Mouse (Mus musculus) stomach, embryonic 16.5 days (tissue): ENCODE results near the gene Ttn. TPM values are rescaled to one million over a fixed set of nuclear protein-coding genes. Genes with fewer than 3 reads are reported as not detected.

Experiments used
- ATAC-seq: fragments of 200-750 bp; cut with Nextera tagmentation; 2 replicates; pipeline ENCODE4 v1.8.0; 2017; ENCODE audit warnings: moderate number of reproducible peaks, moderate TSS enrichment; ENCODE audit not compliant: insufficient read depth, low FRiP score
- H3K27ac ChIP-seq: fragments of 300-500 bp; sonication (generic); 2 replicates; pipeline ENCODE4 v1.5.1; 2014; ENCODE audit warnings: low read length
- H3K27me3 ChIP-seq: fragments of 300-500 bp; sonication (generic); 2 replicates; pipeline ENCODE4 v1.6.1; 2014; ENCODE audit warnings: low read length, control low read depth, mixed read lengths; ENCODE audit not compliant: control insufficient read depth, insufficient read depth
- H3K36me3 ChIP-seq: fragments of 300-500 bp; sonication (generic); 2 replicates; pipeline ENCODE4 v1.6.1; 2014; ENCODE audit warnings: low read length; ENCODE audit not compliant: control insufficient read depth, insufficient read depth
- H3K4me1 ChIP-seq: fragments of 300-500 bp; sonication (generic); 2 replicates; pipeline ENCODE4 v1.6.1; 2014; ENCODE audit warnings: low read length, control low read depth, mixed read lengths; ENCODE audit not compliant: control insufficient read depth, insufficient read depth
- H3K4me2 ChIP-seq: fragments of 300-500 bp; sonication (generic); 2 replicates; pipeline ENCODE4 v1.6.1; 2014; ENCODE audit warnings: low read depth, low read length, mixed read lengths
- H3K4me3 ChIP-seq: fragments of 300-500 bp; sonication (generic); replicated peaks from 2 replicates; pipeline ENCODE4 v1.5.1; 2014; ENCODE audit warnings: mild to moderate bottlenecking, low read length
- H3K9ac ChIP-seq: fragments of 300-500 bp; sonication (generic); 2 replicates; pipeline ENCODE4 v1.6.1; 2014; ENCODE audit warnings: low read length
- H3K9me3 ChIP-seq: fragments of 300-500 bp; sonication (generic); replicated peaks from 2 replicates; pipeline ENCODE4 v1.6.1; 2016; ENCODE audit warnings: low read length, control low read depth; ENCODE audit not compliant: control insufficient read depth
- WGBS: fragments of 180-500 bp; shearing (Covaris S2); extraction: QIAGEN DNeasy Blood & Tissue Kit; methylation state at CpG from one replicate; pipeline ENCODE4 v1.1.7; 2014; 5-methylcytosine and 5-hydroxymethylcytosine counted together
- polyA plus RNA-seq: library from polyadenylated mRNA; unstranded; fragments of >200 nt; fragmentation: Nextera tagmentation; extraction: Ambion mirVana; gene quantifications from 2 replicates; pipeline ENCODE4 v1.2.1, GENCODE M21; 2015

Ttn gene
- polyA plus RNA-seq, 1 experiment from 2014 or later: 45.3 TPM

DNA sequence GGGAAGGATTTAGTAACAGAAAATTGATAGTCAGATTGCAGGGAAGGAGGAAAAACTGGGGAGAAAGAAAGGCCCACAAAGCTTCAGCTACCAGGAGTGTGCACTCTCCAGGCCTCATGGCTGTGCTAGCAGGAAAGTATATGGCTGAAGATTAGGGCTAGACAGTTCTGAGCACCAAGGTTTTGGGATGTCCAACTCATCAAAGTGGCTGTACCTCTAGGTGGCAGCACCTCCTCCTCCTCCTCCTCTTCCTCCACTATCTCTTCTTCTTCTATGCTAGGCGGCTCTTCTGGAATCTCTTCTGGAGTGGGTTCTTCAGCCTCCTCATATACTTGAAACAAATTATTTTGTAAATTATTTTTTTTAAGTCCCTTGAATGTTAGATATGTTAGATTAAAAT is 139.2 kb downstream of the Ttn start:
- H3K27me3 ChIP-seq: no peaks in the 10 kb centered on the region
- no peaks in the 10 kb centered on the region for H3K4me1 ChIP-seq
- no peak overlapping the region for H3K4me3 ChIP-seq
- H3K9me3 ChIP-seq: no peaks in the 10 kb centered on the region
- no peak overlapping the region for H3K4me2 ChIP-seq
- ATAC-seq: no peak
- H3K27ac ChIP-seq: no peak overlapping the region
- no peaks in the 10 kb centered on the region for H3K36me3 ChIP-seq
- H3K9ac ChIP-seq: no peak overlapping the region
- 64% methylated on average over 1 of the region's 1 CpGs for WGBS

DNA sequence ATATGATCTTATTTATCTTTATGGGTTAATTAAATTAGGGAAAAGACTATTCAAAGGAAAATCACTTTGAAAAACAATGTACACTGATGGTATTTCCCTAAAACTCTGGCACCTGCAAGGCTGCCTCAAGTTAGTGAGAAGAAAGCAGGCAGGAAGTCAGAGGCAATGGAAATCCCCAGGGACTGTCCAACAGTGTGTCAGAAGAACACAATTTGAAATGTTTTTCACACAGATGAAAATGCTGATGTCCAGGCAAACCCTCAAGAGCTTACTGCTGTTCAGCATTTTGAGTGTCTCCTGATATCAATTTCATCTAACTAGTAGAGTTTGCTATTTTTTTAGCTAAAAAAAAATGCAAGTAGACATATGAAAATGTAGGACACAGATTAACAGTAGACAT is 161.9 kb downstream of the Ttn start:
- no peaks in the 10 kb centered on the region for H3K9me3 ChIP-seq
- no peaks in the 10 kb centered on the region for H3K36me3 ChIP-seq
- no peak overlapping the region for H3K9ac ChIP-seq
- no peaks in the 10 kb centered on the region for H3K4me1 ChIP-seq
- H3K27ac ChIP-seq: no peak overlapping the region
- H3K4me3 ChIP-seq: no peak overlapping the region
- no peak overlapping the region for H3K4me2 ChIP-seq
- ATAC-seq: no peak
- no peaks in the 10 kb centered on the region for H3K27me3 ChIP-seq

DNA sequence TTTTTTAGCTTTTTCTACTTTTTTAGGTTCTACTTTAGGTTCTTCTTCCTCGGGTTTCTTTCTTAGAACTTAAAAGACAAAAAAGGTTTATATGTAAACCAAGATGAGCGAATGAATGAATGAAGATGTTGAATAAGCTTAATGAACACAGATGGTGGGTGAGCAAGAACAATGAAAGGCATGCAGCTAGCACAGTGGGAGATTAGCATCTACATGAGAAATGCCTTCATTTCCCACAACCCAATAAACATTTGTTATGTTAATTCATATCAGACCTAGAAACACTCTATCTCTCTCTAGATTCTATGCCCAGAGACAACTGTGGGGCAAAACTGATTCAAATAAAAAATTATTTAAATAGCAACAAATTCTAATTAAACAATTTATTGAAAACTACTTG is 164.6 kb downstream of the Ttn start:
- WGBS: 69% methylated on average over 2 of the region's 2 CpGs
- no peak for ATAC-seq

DNA sequence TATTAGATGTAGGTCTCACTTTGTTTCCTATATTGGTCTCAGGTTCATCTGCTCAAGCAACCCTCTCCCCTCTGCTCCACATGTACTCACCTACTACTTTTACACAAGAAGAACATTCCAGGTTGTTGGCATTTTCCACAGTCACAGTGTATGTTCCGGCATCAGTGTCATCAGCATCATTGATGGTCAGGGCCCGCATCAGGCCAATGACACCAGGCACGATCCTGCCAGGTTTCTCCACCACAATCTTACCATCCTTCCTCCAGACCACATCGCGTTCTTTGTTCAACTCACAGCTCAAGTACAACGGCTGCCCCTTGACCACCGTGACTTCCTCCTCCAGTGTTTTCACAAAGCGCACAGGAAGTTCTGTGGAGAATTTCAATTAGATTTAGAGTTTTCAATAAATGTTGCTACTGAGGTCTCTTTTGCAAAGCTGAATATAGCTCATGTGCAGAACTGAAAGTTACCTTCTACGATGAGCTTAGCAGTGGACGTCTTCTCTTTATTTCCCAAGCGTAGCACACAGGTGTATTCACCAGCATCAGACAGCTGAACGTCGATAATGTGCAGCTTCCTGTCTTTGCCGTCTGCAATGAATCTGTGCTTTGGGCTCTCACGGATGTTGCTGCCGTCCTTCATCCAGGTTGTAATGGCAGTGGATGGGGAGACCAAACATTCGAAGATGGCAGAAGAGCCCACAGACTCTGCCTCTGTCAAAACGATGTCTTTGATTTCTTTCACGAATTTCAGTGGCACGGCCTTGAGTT is 168.1 kb downstream of the Ttn start:
- Histone ChIP-seq H3K4me1 (no peaks in the 10 kb centered on the region), H3K27ac (no peak overlapping the region), H3K4me2 (no peak overlapping the region), H3K9me3 (no peaks in the 10 kb centered on the region), H3K4me3 (no peak overlapping the region), H3K9ac (no peak overlapping the region), H3K36me3 (no peaks in the 10 kb centered on the region), H3K27me3 (no peaks in the 10 kb centered on the region)
- no peak for ATAC-seq
- WGBS: 85% methylated on average over 20 of the region's 20 CpGs

More for the DNA sequence above, 164.6 kb downstream of the Ttn start:
- H3K27ac ChIP-seq: no peak overlapping the region
- no peaks in the 10 kb centered on the region for H3K4me1 ChIP-seq
- H3K9me3 ChIP-seq: no peaks in the 10 kb centered on the region
- no peak overlapping the region for H3K4me3 ChIP-seq
- no peaks in the 10 kb centered on the region for H3K36me3 ChIP-seq
- no peaks in the 10 kb centered on the region for H3K27me3 ChIP-seq
- no peak overlapping the region for H3K4me2 ChIP-seq
- H3K9ac ChIP-seq: no peak overlapping the region

DNA sequence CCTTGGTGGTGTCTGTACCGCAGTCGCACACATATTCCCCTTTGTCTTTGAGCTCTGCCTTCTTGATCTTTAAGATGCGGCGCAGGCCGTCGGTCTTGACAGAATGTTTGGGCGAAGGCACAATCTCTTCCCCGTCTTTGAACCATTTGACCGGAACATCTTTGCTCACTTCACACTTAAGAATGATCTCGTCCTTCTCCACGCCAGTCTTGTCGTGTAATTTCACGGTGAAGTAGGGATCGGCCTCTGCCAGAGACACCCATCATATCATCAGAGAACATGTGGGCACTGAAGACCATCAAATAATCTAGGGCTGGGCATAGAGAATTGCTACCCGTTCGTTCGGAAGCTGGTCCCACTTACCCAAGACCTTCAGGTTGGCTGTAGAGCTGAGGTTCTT is 171.2 kb downstream of the Ttn start:
- H3K27ac ChIP-seq: no peak overlapping the region
- no peak for ATAC-seq
- no peaks in the 10 kb centered on the region for H3K36me3 ChIP-seq
- H3K27me3 ChIP-seq: no peaks in the 10 kb centered on the region
- H3K9me3 ChIP-seq: no peaks in the 10 kb centered on the region
- 96% methylated on average over 17 of the region's 17 CpGs for WGBS
- no peaks in the 10 kb centered on the region for H3K4me1 ChIP-seq
- H3K4me2 ChIP-seq: no peak overlapping the region
- no peak overlapping the region for H3K9ac ChIP-seq
- no peak overlapping the region for H3K4me3 ChIP-seq

DNA sequence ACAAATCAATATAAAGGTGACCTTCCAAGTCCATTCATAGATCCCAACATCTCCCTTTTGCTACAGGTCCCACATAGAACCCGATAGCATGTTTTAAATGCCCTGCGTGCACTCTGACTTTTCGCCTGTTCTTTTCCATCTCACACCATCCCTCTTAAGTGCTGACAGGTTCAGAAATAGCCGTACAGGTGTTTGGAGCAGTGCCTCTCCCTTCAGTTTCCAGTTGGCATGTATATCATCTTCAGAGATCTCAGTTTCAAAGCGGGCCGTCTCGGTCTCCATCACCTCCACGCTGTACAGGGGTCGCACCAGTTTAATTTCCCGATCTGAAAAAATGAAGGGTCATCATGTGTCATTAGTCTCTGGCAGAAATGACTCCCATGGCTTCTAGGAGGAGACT is 174.0 kb downstream of the Ttn start:
- no peak overlapping the region for H3K4me3 ChIP-seq
- no peaks in the 10 kb centered on the region for H3K36me3 ChIP-seq
- no peak overlapping the region for H3K4me2 ChIP-seq
- ATAC-seq: no peak
- no peaks in the 10 kb centered on the region for H3K4me1 ChIP-seq
- no peak overlapping the region for H3K9ac ChIP-seq
- H3K27ac ChIP-seq: no peak overlapping the region
- no peaks in the 10 kb centered on the region for H3K27me3 ChIP-seq
- WGBS: 89% methylated on average over 10 of the region's 10 CpGs
- no peaks in the 10 kb centered on the region for H3K9me3 ChIP-seq

DNA sequence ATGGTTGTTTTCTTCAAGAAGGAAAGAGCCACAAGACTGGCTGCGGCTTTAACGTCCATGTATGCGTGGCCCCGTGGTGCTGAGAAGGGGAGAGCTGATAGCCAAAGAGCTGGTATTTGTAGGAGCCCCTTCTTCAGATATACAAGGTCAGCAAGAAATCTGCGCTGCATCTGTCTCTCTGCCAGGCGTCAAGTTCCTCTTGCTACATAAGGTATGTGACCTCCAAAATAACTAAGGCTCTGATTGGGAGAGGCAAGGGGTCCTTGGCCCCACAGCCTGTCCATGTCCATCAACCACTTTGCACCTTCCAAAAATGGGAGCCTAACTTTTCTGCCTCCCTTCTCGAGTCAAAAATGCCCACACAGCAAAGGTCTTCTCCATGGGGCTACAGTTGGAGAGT is 175.1 kb downstream of the Ttn start:
- Histone ChIP-seq H3K9me3 (no peaks in the 10 kb centered on the region), H3K4me2 (no peak overlapping the region), H3K36me3 (no peaks in the 10 kb centered on the region), H3K4me1 (no peaks in the 10 kb centered on the region), H3K9ac (no peak overlapping the region), H3K4me3 (no peak overlapping the region), H3K27me3 (no peaks in the 10 kb centered on the region), H3K27ac (no peak overlapping the region)
- no peak for ATAC-seq
- WGBS: 82% methylated on average over 7 of the region's 7 CpGs

DNA sequence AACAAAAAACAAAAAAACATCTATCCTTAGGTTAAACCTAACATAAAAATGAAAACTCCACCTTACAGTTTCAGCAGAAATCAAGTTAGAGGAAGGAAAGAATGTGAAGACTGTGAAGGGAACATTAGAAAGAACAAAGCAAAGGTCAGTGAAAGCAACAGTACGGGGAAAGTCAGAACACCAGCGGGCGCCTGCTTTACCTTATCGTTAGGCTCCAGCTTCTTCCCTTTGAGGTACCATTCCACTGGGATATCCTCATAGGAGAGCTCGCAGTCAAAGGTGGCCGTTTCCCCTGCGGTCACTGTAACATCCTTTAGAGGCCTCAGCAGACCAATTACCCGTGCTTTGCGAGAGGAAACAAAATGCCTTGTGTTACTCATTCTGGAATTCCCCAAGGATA is 175.5 kb downstream of the Ttn start:
- Histone ChIP-seq H3K4me3 (no peak overlapping the region), H3K4me2 (no peak overlapping the region), H3K27me3 (no peaks in the 10 kb centered on the region), H3K4me1 (no peaks in the 10 kb centered on the region), H3K27ac (no peak overlapping the region), H3K9ac (no peak overlapping the region), H3K36me3 (no peaks in the 10 kb centered on the region), H3K9me3 (no peaks in the 10 kb centered on the region)
- ATAC-seq: no peak
- 87% methylated on average over 9 of the region's 9 CpGs for WGBS

DNA sequence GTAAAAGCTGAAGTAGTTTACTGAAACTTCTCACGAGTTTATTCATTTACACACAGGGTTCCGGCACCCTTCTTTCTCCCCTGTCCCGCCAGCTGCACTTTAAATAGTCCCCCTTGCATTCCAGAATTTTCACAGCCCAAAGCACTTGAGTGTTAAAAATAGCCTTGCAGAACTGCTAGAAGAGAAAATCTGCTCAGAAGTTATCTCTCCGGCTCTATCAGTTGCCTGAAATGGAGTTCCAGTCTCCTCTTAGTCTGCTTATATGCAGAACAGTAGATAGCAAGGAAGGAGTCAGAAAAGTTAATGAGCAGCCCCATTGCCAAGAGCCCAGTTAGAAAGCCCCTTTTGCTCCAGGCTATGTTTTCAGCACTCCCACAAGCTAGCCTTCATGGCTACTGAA is 176.0 kb downstream of the Ttn start:
- Histone ChIP-seq H3K4me2 (no peak overlapping the region), H3K9ac (no peak overlapping the region), H3K4me3 (no peak overlapping the region), H3K27ac (no peak overlapping the region), H3K36me3 (no peaks in the 10 kb centered on the region), H3K27me3 (no peaks in the 10 kb centered on the region), H3K4me1 (no peaks in the 10 kb centered on the region), H3K9me3 (no peaks in the 10 kb centered on the region)
- 57% methylated on average over 4 of the region's 4 CpGs for WGBS
- ATAC-seq: no peak
